Mouse (Mus musculus): ENCODE results near the gene Nynrin. TPM values are rescaled to one million over a fixed set of nuclear protein-coding genes. Genes with fewer than 3 reads are reported as not detected.
A peak's percentile ranks its signal among the peaks of the same experiment; 100 is the strongest.

Nynrin gene
- polyA plus RNA-seq, 1 experiment from 2014 or later, result 34.2 TPM

DNA sequence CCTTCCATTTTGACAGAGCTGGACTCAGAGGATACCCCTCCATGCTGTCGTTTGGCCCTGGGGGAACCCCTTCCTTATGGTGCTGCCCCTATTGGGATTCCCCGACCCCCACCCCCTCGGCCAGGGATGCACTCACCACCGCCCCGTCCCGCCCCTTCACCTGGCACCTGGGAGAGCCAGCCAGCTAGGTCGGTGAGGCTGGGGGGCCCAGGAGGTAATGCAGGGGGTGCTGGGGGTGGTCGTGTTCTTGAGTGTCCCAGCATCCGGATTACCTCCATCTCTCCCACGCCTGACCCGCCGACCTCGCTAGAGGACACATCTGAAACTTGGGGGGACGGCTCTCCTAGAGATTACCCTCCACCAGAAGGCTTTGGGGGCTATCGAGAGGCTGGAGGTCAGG, 27.7 kb upstream of the Nynrin start:
- H3K27me3 ChIP-seq, result no peaks in the 10 kb centered on the region
- no peak for ATAC-seq (ENCODE audit: low FRiP score, low read depth)
- H3K4me3 ChIP-seq, result peak overlapping the region; percentile 88
- H3K27ac ChIP-seq, result peak overlapping the region; percentile 100
- peaks cover 47% of the 10 kb centered on the region for H3K36me3 ChIP-seq
- peaks cover 55% of the 10 kb centered on the region for H3K4me1 ChIP-seq
- H3K9me3 ChIP-seq, result no peaks in the 10 kb centered on the region
- 3% methylated on average over 15 of the region's 15 CpGs for WGBS
- peak overlapping the region; percentile 99 for H3K4me2 ChIP-seq (replicated peaks)
- peak overlapping the region; percentile 96 for H3K9ac ChIP-seq

- WGBS, result 9% methylated on average over 41 of the region's 41 CpGs
- peaks cover 55% of the 10 kb centered on the region for H3K4me1 ChIP-seq
These were observed 27.1 kb upstream of the Nynrin start for GRCm38 (mm10) chr14:55826551-55827340.

DNA sequence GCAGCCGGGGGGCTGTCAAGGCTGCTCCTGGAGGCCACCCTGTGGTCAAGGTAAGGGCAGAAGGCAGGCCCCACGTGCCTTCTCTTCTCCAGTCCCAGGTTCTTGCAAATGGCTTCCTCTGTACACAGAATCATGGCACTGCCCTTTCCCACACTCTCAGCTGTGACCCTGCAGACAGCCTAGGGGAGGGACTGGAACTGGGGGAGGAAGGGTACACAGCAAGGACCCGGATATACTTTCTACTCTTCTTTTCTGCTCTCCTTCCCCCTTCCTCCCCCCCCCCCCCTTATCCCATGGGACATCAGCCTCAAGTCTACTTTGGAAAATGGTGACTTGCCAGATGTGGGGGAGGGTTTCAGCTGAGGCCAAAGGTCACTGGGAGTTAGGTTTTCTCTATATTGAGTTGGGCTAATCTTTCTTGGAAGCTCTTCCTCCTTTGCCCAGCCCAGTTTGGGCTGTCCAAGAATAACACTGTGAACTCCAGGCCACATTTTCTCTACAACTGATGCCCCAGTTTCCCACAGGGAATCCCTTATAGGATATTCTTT, 25.0 kb upstream of the Nynrin start:
- no peaks in the 10 kb centered on the region for H3K9me3 ChIP-seq
- H3K36me3 ChIP-seq, result peaks cover 72% of the 10 kb centered on the region
- 50% methylated on average over 3 of the region's 3 CpGs for WGBS
- peak overlapping the region; percentile 99 for H3K4me2 ChIP-seq (replicated peaks)
- peaks cover 60% of the 10 kb centered on the region for H3K4me1 ChIP-seq
- ATAC-seq (ENCODE audit: low FRiP score, low read depth), result no peak
- no peak overlapping the region; the same call in 1 of the 2 replicates for H3K27ac ChIP-seq
- H3K27me3 ChIP-seq, result no peaks in the 10 kb centered on the region
- peak overlapping the region; percentile 10; the same call in 1 of the 2 replicates for H3K9ac ChIP-seq
- H3K4me3 ChIP-seq, result peak overlapping the region; percentile 5; the same call in 1 of the 2 replicates

More at GRCm38 (mm10) chr14:55826551-55827340, 27.1 kb upstream of the Nynrin start:
- H3K9me3 ChIP-seq, result no peaks in the 10 kb centered on the region
- peak overlapping the region; percentile 99 for H3K4me2 ChIP-seq (replicated peaks)
- H3K27ac ChIP-seq, result peak overlapping the region; percentile 100
- no peaks in the 10 kb centered on the region for H3K27me3 ChIP-seq
- peak overlapping the region; percentile 96 for H3K9ac ChIP-seq
- ATAC-seq (ENCODE audit: low FRiP score, low read depth), result no peak
- peak overlapping the region; percentile 88 for H3K4me3 ChIP-seq
- peaks cover 53% of the 10 kb centered on the region for H3K36me3 ChIP-seq

GRCm38 (mm10) chr14:55829854-55830253, 24.0 kb upstream of the Nynrin start:
- ATAC-seq (ENCODE audit: low FRiP score, low read depth), result no peak

GRCm38 (mm10) chr14:55830331-55830730, 23.5 kb upstream of the Nynrin start:
- no peaks in the 10 kb centered on the region for H3K9me3 ChIP-seq
- ATAC-seq (ENCODE audit: low FRiP score, low read depth), result no peak
- peaks cover 80% of the 10 kb centered on the region for H3K36me3 ChIP-seq
- no peak overlapping the region for H3K9ac ChIP-seq
- WGBS, result 79% methylated on average over 4 of the region's 4 CpGs
- H3K4me1 ChIP-seq, result peaks cover 71% of the 10 kb centered on the region
- H3K4me2 ChIP-seq (replicated peaks), result no peak overlapping the region
- H3K27me3 ChIP-seq, result no peaks in the 10 kb centered on the region
- no peak overlapping the region for H3K4me3 ChIP-seq
- H3K27ac ChIP-seq, result no peak overlapping the region

More at GRCm38 (mm10) chr14:55829854-55830253, 24.0 kb upstream of the Nynrin start:
- Histone ChIP-seq H3K9me3 (no peaks in the 10 kb centered on the region), H3K36me3 (peaks cover 80% of the 10 kb centered on the region), H3K27me3 (no peaks in the 10 kb centered on the region), H3K27ac (no peak overlapping the region), H3K4me3 (no peak overlapping the region), H3K4me1 (peaks cover 66% of the 10 kb centered on the region), H3K4me2 (replicated peaks) (no peak overlapping the region), H3K9ac (no peak overlapping the region)
- WGBS, result 88% methylated on average over 16 of the region's 16 CpGs

- Histone ChIP-seq H3K4me3 (no peak overlapping the region), H3K9ac (no peak overlapping the region), H3K4me2 (replicated peaks) (no peak overlapping the region), H3K4me1 (peaks cover 59% of the 10 kb centered on the region), H3K9me3 (no peaks in the 10 kb centered on the region), H3K36me3 (peaks cover 63% of the 10 kb centered on the region), H3K27ac (no peak overlapping the region), H3K27me3 (no peaks in the 10 kb centered on the region)
- ATAC-seq (ENCODE audit: low FRiP score, low read depth), result no peak
- WGBS, result 91% methylated on average over 4 of the region's 4 CpGs
These were observed 20.7 kb upstream of the Nynrin start for GRCm38 (mm10) chr14:55833126-55833525.

GRCm38 (mm10) chr14:55834808-55835533, 18.8 kb upstream of the Nynrin start:
- H3K9ac ChIP-seq, result no peak overlapping the region
- 67% methylated on average over 5 of the region's 5 CpGs for WGBS
- peak; percentile 25; the same call in 1 of the 2 replicates for ATAC-seq (ENCODE audit: low FRiP score, low read depth)
- H3K27ac ChIP-seq, result peak overlapping the region; percentile 44; the same call in 1 of the 2 replicates
- peaks cover 45% of the 10 kb centered on the region for H3K36me3 ChIP-seq
- H3K4me3 ChIP-seq, result no peak overlapping the region
- H3K9me3 ChIP-seq, result no peaks in the 10 kb centered on the region
- H3K4me1 ChIP-seq, result peaks cover 42% of the 10 kb centered on the region
- no peak overlapping the region for H3K4me2 ChIP-seq (replicated peaks)
- H3K27me3 ChIP-seq, result no peaks in the 10 kb centered on the region

DNA sequence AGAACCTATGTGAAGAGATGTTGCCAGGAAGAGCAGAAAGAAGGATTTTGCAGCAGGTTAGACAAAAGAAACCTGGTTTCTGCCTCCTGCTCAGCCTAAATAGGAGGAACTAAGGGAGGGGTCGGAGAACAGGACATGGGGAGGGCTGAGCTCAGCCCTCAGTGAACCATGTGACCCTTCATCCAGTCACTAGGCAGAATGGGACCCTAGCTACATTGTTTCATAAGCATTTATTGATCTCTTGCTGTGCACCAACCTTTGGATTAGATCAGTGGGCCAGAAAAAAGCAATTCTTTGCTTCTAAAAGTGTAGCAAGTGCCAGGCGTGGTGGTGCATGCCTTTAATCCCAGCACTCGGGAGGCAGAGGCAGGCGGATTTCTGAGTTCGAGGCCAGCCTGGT, 15.5 kb upstream of the Nynrin start:
- Histone ChIP-seq H3K9me3 (no peaks in the 10 kb centered on the region), H3K4me3 (no peak overlapping the region), H3K4me1 (peaks cover 30% of the 10 kb centered on the region), H3K4me2 (replicated peaks) (no peak overlapping the region), H3K9ac (no peak overlapping the region), H3K27ac (no peak overlapping the region), H3K36me3 (peaks cover 13% of the 10 kb centered on the region), H3K27me3 (no peaks in the 10 kb centered on the region)
- 85% methylated on average over 5 of the region's 5 CpGs for WGBS
- ATAC-seq (ENCODE audit: low FRiP score, low read depth), result no peak

GRCm38 (mm10) chr14:55838740-55839139, 15.1 kb upstream of the Nynrin start:
- Histone ChIP-seq H3K9me3 (no peaks in the 10 kb centered on the region), H3K36me3 (peaks cover 9% of the 10 kb centered on the region), H3K4me2 (replicated peaks) (no peak overlapping the region), H3K4me1 (peaks cover 26% of the 10 kb centered on the region), H3K4me3 (no peak overlapping the region), H3K27ac (no peak overlapping the region), H3K27me3 (no peaks in the 10 kb centered on the region), H3K9ac (no peak overlapping the region)
- WGBS, result 89% methylated on average over 4 of the region's 4 CpGs
- no peak for ATAC-seq (ENCODE audit: low FRiP score, low read depth)

DNA sequence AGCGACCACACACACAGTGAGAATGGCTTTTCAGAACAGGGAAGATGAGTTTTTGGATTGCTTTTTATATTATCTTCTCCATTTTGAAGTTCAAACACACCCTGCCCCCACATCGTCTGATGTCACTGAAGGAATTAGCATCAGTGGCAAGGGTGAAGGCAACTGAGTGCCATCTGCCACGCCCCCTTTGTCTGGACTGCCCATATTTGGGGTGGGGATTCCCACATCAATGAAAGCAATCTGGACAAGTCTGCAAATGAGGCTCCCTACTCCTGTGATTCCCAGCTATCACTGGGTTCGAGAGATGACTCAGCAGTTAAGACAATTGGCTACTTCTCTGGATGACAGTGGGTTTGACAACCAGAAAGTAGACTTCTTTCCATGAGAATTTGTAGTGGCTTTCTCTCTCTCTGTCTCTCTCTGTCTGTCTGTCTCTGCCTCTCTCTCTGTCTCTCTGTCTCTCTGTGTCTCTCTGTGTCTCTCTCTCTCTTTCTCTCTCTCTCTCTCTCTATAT, 12.9 kb upstream of the Nynrin start:
- no peak overlapping the region for H3K27ac ChIP-seq
- no peaks in the 10 kb centered on the region for H3K36me3 ChIP-seq
- no peak for ATAC-seq (ENCODE audit: low FRiP score, low read depth)
- H3K9ac ChIP-seq, result no peak overlapping the region
- H3K4me2 ChIP-seq (replicated peaks), result no peak overlapping the region
- peaks cover 4% of the 10 kb centered on the region for H3K4me1 ChIP-seq
- no peaks in the 10 kb centered on the region for H3K9me3 ChIP-seq
- 62% methylated on average over 4 of the region's 4 CpGs for WGBS
- H3K4me3 ChIP-seq, result no peak overlapping the region
- no peaks in the 10 kb centered on the region for H3K27me3 ChIP-seq

- H3K9ac ChIP-seq, result no peak overlapping the region
- no peaks in the 10 kb centered on the region for H3K27me3 ChIP-seq
- H3K36me3 ChIP-seq, result no peaks in the 10 kb centered on the region
- no peak overlapping the region for H3K4me3 ChIP-seq
- no peak for ATAC-seq (ENCODE audit: low FRiP score, low read depth)
- no peak overlapping the region for H3K27ac ChIP-seq
- H3K9me3 ChIP-seq, result no peaks in the 10 kb centered on the region
- WGBS, result 75% methylated on average over 4 of the region's 4 CpGs
- H3K4me2 ChIP-seq (replicated peaks), result no peak overlapping the region
- 0 out of 2 replicates have a peak, but pooled peaks cover 3% of the 10 kb centered on the region for H3K4me1 ChIP-seq
These were observed 11.0 kb upstream of the Nynrin start for GRCm38 (mm10) chr14:55842794-55843193.
